Mouse (Mus musculus) liver, embryonic 12.5 days (tissue): Measurements from ENCODE around the gene Acp5. TPM values are rescaled to one million over a fixed set of nuclear protein-coding genes. Genes with fewer than 3 reads are reported as not detected.

Experiments
- ATAC-seq: fragments of 200-750 bp; cut with Nextera tagmentation; 2 replicates; pipeline ENCODE4 v1.8.0; 2017; ENCODE audit warnings: moderate number of reproducible peaks, mild to moderate bottlenecking, moderate library complexity
- H3K27ac ChIP-seq: fragments of 300-500 bp; sonication (generic); 2 replicates; pipeline ENCODE4 v1.5.1; 2016; ENCODE audit warnings: mild to moderate bottlenecking
- H3K27me3 ChIP-seq: fragments of 300-500 bp; sonication (generic); replicated peaks from 2 replicates; pipeline ENCODE4 v1.6.1; 2016; ENCODE audit warnings: mild to moderate bottlenecking, moderate library complexity
- H3K36me3 ChIP-seq: fragments of 300-500 bp; sonication (generic); 2 replicates; pipeline ENCODE4 v1.6.1; 2016; ENCODE audit warnings: mild to moderate bottlenecking, moderate library complexity
- H3K4me1 ChIP-seq: fragments of 300-500 bp; sonication (generic); 2 replicates; pipeline ENCODE4 v1.6.1; 2016
- H3K4me2 ChIP-seq: fragments of 300-500 bp; sonication (generic); 2 replicates; pipeline ENCODE4 v1.6.1; 2016; ENCODE audit warnings: mild to moderate bottlenecking, moderate library complexity
- H3K4me3 ChIP-seq: fragments of 300-500 bp; sonication (generic); 2 replicates; pipeline ENCODE4 v1.5.1; 2016; ENCODE audit warnings: mild to moderate bottlenecking, moderate library complexity
- H3K9ac ChIP-seq: fragments of 300-500 bp; sonication (generic); 2 replicates; pipeline ENCODE4 v1.6.1; 2016; ENCODE audit warnings: mild to moderate bottlenecking, moderate library complexity
- H3K9me3 ChIP-seq: fragments of 300-500 bp; sonication (generic); replicated peaks from 2 replicates; pipeline ENCODE4 v1.6.1; 2016; ENCODE audit warnings: mild to moderate bottlenecking, moderate library complexity
- WGBS: fragments of 180-500 bp; shearing (Covaris S2); methylation state at CpG from one replicate; pipeline ENCODE4 v1.1.7; 2016; ENCODE audit not compliant: insufficient replicate concordance; 5-methylcytosine and 5-hydroxymethylcytosine counted together
- polyA plus RNA-seq: library from polyadenylated mRNA; unstranded; fragments of >200 nt; fragmentation: Nextera tagmentation; extraction: Ambion mirVana; gene quantifications from 2 replicates; pipeline ENCODE4 v1.2.1, GENCODE M21; 2016

Gene Acp5
- polyA plus RNA-seq, 1 experiment from 2014 or later = 179 TPM

- Histone ChIP-seq H3K9me3 (no peaks in the 10 kb centered on the region), H3K27ac (peak overlapping the region; percentile 98), H3K4me2 (peak overlapping the region; percentile 98), H3K4me3 (peak overlapping the region; percentile 69), H3K4me1 (peaks cover 62% of the 10 kb centered on the region), H3K36me3 (peaks cover 14% of the 10 kb centered on the region), H3K27me3 (no peaks in the 10 kb centered on the region), H3K9ac (peak overlapping the region; percentile 80)
- ATAC-seq = peak; percentile 48
- WGBS = 32% methylated on average over 23 of the region's 23 CpGs
Observed at GRCm38 (mm10) chr9:22136765-22137547, 1.4 kb upstream of the Acp5 start.

GRCm38 (mm10) chr9:22134988-22135643 is 395 bp downstream of the Acp5 start:
- Histone ChIP-seq H3K4me1 (peaks cover 81% of the 10 kb centered on the region), H3K27me3 (no peaks in the 10 kb centered on the region), H3K9me3 (no peaks in the 10 kb centered on the region), H3K27ac (peak overlapping the region; percentile 98), H3K9ac (peak overlapping the region; percentile 80), H3K4me3 (peak overlapping the region; percentile 69), H3K36me3 (peaks cover 31% of the 10 kb centered on the region), H3K4me2 (peak overlapping the region; percentile 98)
- peak; percentile 60 for ATAC-seq
- 43% methylated on average over 9 of the region's 9 CpGs for WGBS

- no peak for ATAC-seq
- WGBS = 56% methylated on average over 7 of the region's 7 CpGs
- Histone ChIP-seq H3K4me1 (peaks cover 88% of the 10 kb centered on the region), H3K27me3 (no peaks in the 10 kb centered on the region), H3K4me3 (peak overlapping the region; percentile 69), H3K4me2 (peak overlapping the region; percentile 98), H3K27ac (peak overlapping the region; percentile 98), H3K9me3 (no peaks in the 10 kb centered on the region), H3K36me3 (peaks cover 38% of the 10 kb centered on the region), H3K9ac (peak overlapping the region; percentile 80)
Observed at GRCm38 (mm10) chr9:22134246-22134890, 1.1 kb downstream of the Acp5 start.

- Histone ChIP-seq H3K4me3 (peak overlapping the region; percentile 69), H3K4me1 (peaks cover 85% of the 10 kb centered on the region), H3K36me3 (peaks cover 60% of the 10 kb centered on the region), H3K27me3 (no peaks in the 10 kb centered on the region), H3K4me2 (peak overlapping the region; percentile 98), H3K9ac (peak overlapping the region; percentile 80), H3K27ac (peak overlapping the region; percentile 98), H3K9me3 (no peaks in the 10 kb centered on the region)
- ATAC-seq = no peak
- WGBS = 47% methylated on average over 11 of the region's 11 CpGs
Observed at GRCm38 (mm10) chr9:22132220-22132619, 3.3 kb downstream of the Acp5 start.

- Histone ChIP-seq H3K27ac (peak overlapping the region; percentile 98), H3K36me3 (peaks cover 68% of the 10 kb centered on the region), H3K4me1 (peaks cover 76% of the 10 kb centered on the region), H3K9me3 (no peaks in the 10 kb centered on the region), H3K9ac (peak overlapping the region; percentile 80), H3K4me3 (peak overlapping the region; percentile 69), H3K4me2 (peak overlapping the region; percentile 98), H3K27me3 (no peaks in the 10 kb centered on the region)
- peak; percentile 58 for ATAC-seq
- WGBS = 1% methylated on average over 35 of the region's 35 CpGs
Observed at GRCm38 (mm10) chr9:22131226-22131981, 4.1 kb downstream of the Acp5 start.

- peaks cover 56% of the 10 kb centered on the region for H3K36me3 ChIP-seq
- peak overlapping the region; percentile 84; the same call in 1 of the 2 replicates for H3K27ac ChIP-seq
- H3K27me3 ChIP-seq = no peaks in the 10 kb centered on the region
- no peak overlapping the region for H3K4me2 ChIP-seq
- no peak for ATAC-seq
- WGBS = 75% methylated on average over 15 of the region's 15 CpGs
- no peak overlapping the region for H3K4me3 ChIP-seq
- no peaks in the 10 kb centered on the region for H3K9me3 ChIP-seq
- H3K4me1 ChIP-seq = peaks cover 73% of the 10 kb centered on the region
- no peak overlapping the region for H3K9ac ChIP-seq
Observed at GRCm38 (mm10) chr9:22125246-22126027, 10.1 kb downstream of the Acp5 start.

GRCm38 (mm10) chr9:22124169-22124568 is 11.3 kb downstream of the Acp5 start:
- ATAC-seq = no peak
- Histone ChIP-seq H3K36me3 (peaks cover 44% of the 10 kb centered on the region), H3K4me3 (no peak overlapping the region), H3K9me3 (no peaks in the 10 kb centered on the region), H3K9ac (no peak overlapping the region), H3K27me3 (no peaks in the 10 kb centered on the region), H3K4me1 (peaks cover 67% of the 10 kb centered on the region), H3K4me2 (no peak overlapping the region), H3K27ac (peak overlapping the region; percentile 84)
- WGBS = 82% methylated on average over 3 of the region's 3 CpGs

GRCm38 (mm10) chr9:22123069-22123609 is 12.4 kb downstream of the Acp5 start:
- Histone ChIP-seq H3K27me3 (no peaks in the 10 kb centered on the region), H3K27ac (peak overlapping the region; percentile 84), H3K36me3 (peaks cover 33% of the 10 kb centered on the region), H3K4me1 (peaks cover 62% of the 10 kb centered on the region), H3K4me3 (no peak overlapping the region), H3K9me3 (no peaks in the 10 kb centered on the region), H3K4me2 (no peak overlapping the region), H3K9ac (no peak overlapping the region)
- WGBS = 70% methylated on average over 7 of the region's 7 CpGs
- peak; percentile 33; the same call in 1 of the 2 replicates for ATAC-seq

GRCm38 (mm10) chr9:22122005-22122404 is 13.5 kb downstream of the Acp5 start:
- 75% methylated on average over 3 of the region's 3 CpGs for WGBS
- Histone ChIP-seq H3K36me3 (peaks cover 22% of the 10 kb centered on the region), H3K9ac (peak overlapping the region; percentile 39), H3K27ac (peak overlapping the region; percentile 84), H3K27me3 (no peaks in the 10 kb centered on the region), H3K9me3 (no peaks in the 10 kb centered on the region), H3K4me1 (peaks cover 72% of the 10 kb centered on the region), H3K4me3 (no peak overlapping the region), H3K4me2 (peak overlapping the region; percentile 30)
- ATAC-seq = no peak

GRCm38 (mm10) chr9:22121545-22121944 is 14.0 kb downstream of the Acp5 start:
- peak overlapping the region; percentile 30 for H3K4me2 ChIP-seq
- H3K36me3 ChIP-seq = peaks cover 17% of the 10 kb centered on the region
- H3K4me3 ChIP-seq = no peak overlapping the region
- peak overlapping the region; percentile 84 for H3K27ac ChIP-seq
- no peaks in the 10 kb centered on the region for H3K9me3 ChIP-seq
- peak; percentile 63; the same call in 1 of the 2 replicates for ATAC-seq
- H3K9ac ChIP-seq = peak overlapping the region; percentile 39
- H3K27me3 ChIP-seq = no peaks in the 10 kb centered on the region
- H3K4me1 ChIP-seq = peaks cover 72% of the 10 kb centered on the region

GRCm38 (mm10) chr9:22119543-22119942 is 16.0 kb downstream of the Acp5 start:
- WGBS = 82% methylated on average over 4 of the region's 4 CpGs
- Histone ChIP-seq H3K4me1 (peaks cover 72% of the 10 kb centered on the region), H3K9me3 (no peaks in the 10 kb centered on the region), H3K27me3 (no peaks in the 10 kb centered on the region), H3K27ac (no peak overlapping the region), H3K4me3 (no peak overlapping the region), H3K9ac (no peak overlapping the region), H3K36me3 (peaks cover 3% of the 10 kb centered on the region; the same call in 1 of the 2 replicates), H3K4me2 (no peak overlapping the region)
- ATAC-seq = no peak
